Mouse (Mus musculus) stomach, embryonic 14.5 days (tissue): Measurements from ENCODE around the gene Serpina3f. TPM values are rescaled to one million over a fixed set of nuclear protein-coding genes. Genes with fewer than 3 reads are reported as not detected.

Experiments used
- ATAC-seq: fragments of 200-750 bp; cut with Nextera tagmentation; 2 replicates; pipeline ENCODE4 v1.8.0; 2017; ENCODE audit warnings: low read depth, moderate TSS enrichment; ENCODE audit not compliant: insufficient number of reproducible peaks, insufficient read depth, low FRiP score
- H3K27ac ChIP-seq: fragments of 300-500 bp; sonication (generic); 2 replicates; pipeline ENCODE4 v1.5.1; 2014; ENCODE audit warnings: mild to moderate bottlenecking, low read length, moderate library complexity, mixed read lengths
- H3K27me3 ChIP-seq: fragments of 300-500 bp; sonication (generic); 2 replicates; pipeline ENCODE4 v1.6.1; 2014; ENCODE audit warnings: low read length, control low read depth, mixed read lengths; ENCODE audit not compliant: control insufficient read depth, insufficient read depth
- H3K36me3 ChIP-seq: fragments of 300-500 bp; sonication (generic); 2 replicates; pipeline ENCODE4 v1.6.1; 2014; ENCODE audit warnings: mild to moderate bottlenecking, control low read depth, low read length, moderate library complexity, mixed read lengths; ENCODE audit not compliant: control insufficient read depth, insufficient read depth
- H3K4me1 ChIP-seq: fragments of 300-500 bp; sonication (generic); 2 replicates; pipeline ENCODE4 v1.6.1; 2014; ENCODE audit warnings: low read length, control low read depth, mixed read lengths; ENCODE audit not compliant: control insufficient read depth, insufficient read depth
- H3K4me2 ChIP-seq: fragments of 300-500 bp; sonication (generic); replicated peaks from 2 replicates; pipeline ENCODE4 v1.6.1; 2014; ENCODE audit warnings: low read depth, low read length, control low read depth
- H3K4me3 ChIP-seq: fragments of 300-500 bp; sonication (generic); 2 replicates; pipeline ENCODE4 v1.5.1; 2014; ENCODE audit warnings: low read depth, low read length, control low read depth
- H3K9ac ChIP-seq: fragments of 300-500 bp; sonication (generic); replicated peaks from 2 replicates; pipeline ENCODE4 v1.6.1; 2014; ENCODE audit warnings: low read depth, mild to moderate bottlenecking, control low read depth, low read length, moderate library complexity, mixed read lengths
- H3K9me3 ChIP-seq: fragments of 300-500 bp; sonication (generic); 2 replicates; pipeline ENCODE4 v1.6.1; 2016; ENCODE audit warnings: low read depth, low read length, control low read depth; ENCODE audit not compliant: control insufficient read depth
- WGBS: fragments of 180-500 bp; shearing (Covaris S2); extraction: QIAGEN DNeasy Blood & Tissue Kit; methylation state at CpG from one replicate; pipeline ENCODE4 v1.1.7; 2014; 5-methylcytosine and 5-hydroxymethylcytosine counted together
- polyA plus RNA-seq: library from polyadenylated mRNA; unstranded; fragments of >200 nt; fragmentation: Nextera tagmentation; extraction: Ambion mirVana; gene quantifications from 2 replicates; pipeline ENCODE4 v1.2.1, GENCODE M21; 2014

Serpina3f gene
- polyA plus RNA-seq = 0.23 TPM in 1 of 2 replicates, not detected in the other

DNA sequence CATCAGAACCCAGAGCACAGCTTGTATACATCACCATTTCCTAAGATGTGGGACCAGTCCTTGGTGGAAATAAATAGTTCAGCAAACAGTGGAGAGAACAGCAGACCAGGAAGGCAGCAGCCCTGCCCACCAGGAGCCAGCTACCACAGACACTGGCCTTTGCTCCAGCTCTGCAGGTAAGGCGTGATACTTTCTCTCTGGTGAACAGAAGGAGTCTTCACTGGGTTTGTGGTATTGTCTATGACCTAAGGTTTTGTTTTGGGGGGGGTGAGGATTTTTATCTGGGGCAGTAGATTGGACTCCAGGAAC lies at the start of gene Serpina3f:
Gene Serpina3f, plus strand, starts transcription at position 100 of the 309 bp plus-strand sequence.
- ATAC-seq = no peak
- WGBS = 68% methylated on average over 1 of the region's 1 CpGs

DNA sequence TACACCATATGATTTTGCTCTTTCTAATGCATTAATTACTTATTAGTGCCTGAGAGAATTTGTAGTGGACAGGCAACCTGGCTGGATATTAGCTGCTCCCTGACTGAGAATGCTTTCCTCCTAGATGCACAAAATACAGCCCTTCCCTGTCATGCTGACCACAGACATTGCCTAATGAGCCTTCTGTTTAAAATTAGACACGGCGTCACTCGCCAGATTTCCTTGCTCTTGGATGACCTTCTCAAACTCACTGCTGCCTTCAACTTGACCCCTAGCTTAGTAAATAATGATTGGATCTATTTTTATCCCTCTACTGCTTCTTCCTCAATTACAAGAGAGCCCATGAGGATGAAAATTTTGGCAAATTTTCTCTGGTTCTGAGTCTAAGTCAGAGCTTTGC lies 39.6 kb upstream of the Serpina3f start:
- 64% methylated on average over 3 of the region's 3 CpGs for WGBS

More for the DNA sequence above, at the start of gene Serpina3f:
- no peak within 1 kb of the TSS for H3K27ac ChIP-seq
- no peak within 1 kb of the TSS for H3K4me2 ChIP-seq
- H3K4me3 ChIP-seq = no peak within 1 kb of the TSS
- H3K9ac ChIP-seq = no peak within 1 kb of the TSS
- no peaks in the 10 kb centered on the region for H3K4me1 ChIP-seq
- no peaks in the 10 kb centered on the region for H3K9me3 ChIP-seq
- H3K27me3 ChIP-seq = no peaks in the 10 kb centered on the region
- H3K36me3 ChIP-seq = no peaks in the 10 kb centered on the region

DNA sequence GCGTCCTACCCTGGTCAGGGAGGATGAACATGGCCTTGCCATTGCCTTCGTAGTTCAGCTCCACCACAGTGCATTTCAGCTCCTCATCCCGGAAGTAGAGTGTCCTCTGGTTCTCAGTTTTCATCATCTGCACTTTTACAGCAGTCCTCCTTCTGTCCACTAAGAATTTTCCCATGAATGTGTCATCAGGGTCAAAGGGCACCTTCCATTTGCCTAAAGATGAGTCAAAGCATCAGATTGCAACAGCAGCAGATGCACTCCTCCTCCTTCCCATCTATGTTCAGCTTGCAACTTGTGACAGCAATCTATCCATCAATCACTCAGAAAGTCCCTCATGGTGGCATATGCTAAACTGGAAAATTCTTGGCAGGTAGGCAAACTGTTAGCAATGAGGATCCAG lies 38.7 kb upstream of the Serpina3f start:
- Histone ChIP-seq H3K27me3 (no peaks in the 10 kb centered on the region), H3K4me2 (no peak overlapping the region), H3K9me3 (no peaks in the 10 kb centered on the region), H3K9ac (no peak overlapping the region), H3K27ac (no peak overlapping the region), H3K4me3 (no peak overlapping the region), H3K36me3 (no peaks in the 10 kb centered on the region), H3K4me1 (no peaks in the 10 kb centered on the region)
- no peak for ATAC-seq
- 82% methylated on average over 3 of the region's 3 CpGs for WGBS

More for the DNA sequence above, 39.6 kb upstream of the Serpina3f start:
- Histone ChIP-seq H3K36me3 (no peaks in the 10 kb centered on the region), H3K9ac (no peak overlapping the region), H3K27ac (no peak overlapping the region), H3K4me2 (no peak overlapping the region), H3K4me3 (no peak overlapping the region), H3K4me1 (no peaks in the 10 kb centered on the region), H3K9me3 (no peaks in the 10 kb centered on the region), H3K27me3 (no peaks in the 10 kb centered on the region)
- no peak for ATAC-seq

DNA sequence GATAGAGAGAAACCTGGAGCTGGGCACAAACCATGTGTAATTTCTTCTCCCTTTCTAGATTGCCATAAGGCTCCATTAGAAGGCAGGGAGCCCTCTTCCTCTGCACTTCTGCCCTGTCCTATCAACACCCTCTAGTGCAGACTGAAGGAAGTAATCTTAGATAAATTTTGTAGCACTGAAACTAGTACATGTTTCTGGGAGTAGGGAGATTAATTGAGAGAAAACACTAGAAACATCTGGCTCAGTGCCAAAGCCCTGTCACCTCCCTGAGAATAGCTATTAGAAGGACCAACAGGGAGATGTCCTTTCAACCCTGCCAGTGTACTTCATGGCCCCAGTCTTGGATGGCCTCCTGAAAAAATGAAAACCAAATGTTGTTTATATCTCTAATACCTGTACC lies 35.8 kb upstream of the Serpina3f start:
- H3K27ac ChIP-seq = no peak overlapping the region
- H3K9ac ChIP-seq = no peak overlapping the region
- no peaks in the 10 kb centered on the region for H3K27me3 ChIP-seq
- H3K36me3 ChIP-seq = no peaks in the 10 kb centered on the region
- H3K9me3 ChIP-seq = no peaks in the 10 kb centered on the region
- no peak overlapping the region for H3K4me3 ChIP-seq
- no peak for ATAC-seq
- H3K4me2 ChIP-seq = no peak overlapping the region
- H3K4me1 ChIP-seq = no peaks in the 10 kb centered on the region

DNA sequence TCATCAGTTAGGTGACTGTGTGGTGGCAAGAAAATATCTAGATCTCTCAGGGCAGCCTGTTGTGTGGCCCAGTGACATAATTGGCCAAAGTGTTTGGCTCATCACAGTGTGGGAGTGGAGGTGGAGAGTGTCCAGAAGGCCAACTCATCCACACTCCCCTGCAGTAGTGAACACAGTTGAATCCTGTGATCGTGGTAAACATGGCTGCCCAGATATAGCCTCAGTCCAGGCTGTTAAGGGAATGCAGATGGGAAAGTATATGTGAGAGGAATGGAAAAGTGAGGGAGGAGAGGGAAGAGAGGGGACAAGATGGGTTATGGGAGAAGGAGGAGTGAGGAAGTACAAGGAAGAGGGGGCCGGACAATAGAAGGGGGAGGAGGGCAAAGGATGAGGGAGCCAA lies 35.4 kb upstream of the Serpina3f start:
- H3K9ac ChIP-seq = no peak overlapping the region
- no peaks in the 10 kb centered on the region for H3K9me3 ChIP-seq
- H3K27me3 ChIP-seq = no peaks in the 10 kb centered on the region
- H3K4me3 ChIP-seq = no peak overlapping the region
- H3K4me2 ChIP-seq = no peak overlapping the region
- H3K36me3 ChIP-seq = no peaks in the 10 kb centered on the region
- H3K27ac ChIP-seq = no peak overlapping the region
- no peak for ATAC-seq
- no peaks in the 10 kb centered on the region for H3K4me1 ChIP-seq
- 85% methylated on average over 2 of the region's 2 CpGs for WGBS

DNA sequence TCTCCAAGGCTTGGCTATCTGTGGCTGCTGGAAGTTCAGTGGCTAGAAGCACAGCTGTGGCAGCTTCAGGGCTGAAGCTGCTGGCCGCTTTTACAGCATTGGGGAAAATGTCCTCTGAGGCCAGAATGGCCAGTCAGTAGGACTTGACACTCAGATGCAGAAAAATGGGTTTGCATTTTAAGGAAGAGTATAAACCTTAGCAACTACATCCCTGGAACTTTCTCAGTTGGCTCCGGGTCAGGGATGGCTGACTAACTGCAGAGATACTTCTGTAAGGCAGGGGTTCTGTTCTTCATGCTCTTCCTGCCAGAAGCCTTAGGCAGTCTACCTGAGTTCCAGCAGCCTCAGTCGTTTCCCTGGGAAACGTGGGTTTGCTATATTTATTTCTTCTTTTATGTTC lies 29.3 kb upstream of the Serpina3f start:
- no peak overlapping the region for H3K9ac ChIP-seq
- H3K27me3 ChIP-seq = no peaks in the 10 kb centered on the region
- H3K27ac ChIP-seq = no peak overlapping the region
- no peaks in the 10 kb centered on the region for H3K9me3 ChIP-seq
- WGBS = 73% methylated on average over 4 of the region's 4 CpGs
- no peak overlapping the region for H3K4me2 ChIP-seq
- H3K4me1 ChIP-seq = no peaks in the 10 kb centered on the region
- H3K36me3 ChIP-seq = no peaks in the 10 kb centered on the region
- ATAC-seq = no peak
- H3K4me3 ChIP-seq = no peak overlapping the region

DNA sequence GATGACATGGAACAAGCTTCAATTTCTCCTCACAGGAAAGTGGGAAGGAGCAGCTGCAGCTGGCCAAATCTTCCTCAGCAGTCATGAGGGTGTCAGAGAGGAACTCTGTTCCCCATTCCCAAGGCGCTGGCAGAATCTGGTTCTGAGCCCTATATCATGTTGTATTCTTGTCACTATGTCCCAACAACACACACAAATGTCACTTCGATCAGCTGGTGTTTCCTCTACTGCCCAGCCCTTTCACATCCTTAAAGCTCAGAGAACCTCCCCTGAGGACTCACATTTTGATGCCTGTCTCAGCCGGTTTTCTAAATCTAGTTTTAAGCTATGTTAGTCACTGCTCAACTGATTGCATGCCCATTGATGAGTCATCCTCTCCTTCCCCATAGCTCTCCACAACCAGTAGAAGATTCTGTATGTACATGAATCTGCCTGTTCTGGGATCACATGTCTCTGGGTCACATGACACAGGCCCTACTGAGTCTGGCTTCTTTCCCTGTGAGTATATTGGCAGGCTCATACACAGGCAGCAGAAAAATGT lies 28.2 kb upstream of the Serpina3f start:
- H3K9ac ChIP-seq = no peak overlapping the region
- no peak for ATAC-seq
- H3K36me3 ChIP-seq = no peaks in the 10 kb centered on the region
- H3K9me3 ChIP-seq = no peaks in the 10 kb centered on the region
- no peak overlapping the region for H3K4me2 ChIP-seq
- H3K4me3 ChIP-seq = no peak overlapping the region
- 82% methylated on average over 3 of the region's 3 CpGs for WGBS
- no peaks in the 10 kb centered on the region for H3K4me1 ChIP-seq
- H3K27me3 ChIP-seq = no peaks in the 10 kb centered on the region
- H3K27ac ChIP-seq = no peak overlapping the region

DNA sequence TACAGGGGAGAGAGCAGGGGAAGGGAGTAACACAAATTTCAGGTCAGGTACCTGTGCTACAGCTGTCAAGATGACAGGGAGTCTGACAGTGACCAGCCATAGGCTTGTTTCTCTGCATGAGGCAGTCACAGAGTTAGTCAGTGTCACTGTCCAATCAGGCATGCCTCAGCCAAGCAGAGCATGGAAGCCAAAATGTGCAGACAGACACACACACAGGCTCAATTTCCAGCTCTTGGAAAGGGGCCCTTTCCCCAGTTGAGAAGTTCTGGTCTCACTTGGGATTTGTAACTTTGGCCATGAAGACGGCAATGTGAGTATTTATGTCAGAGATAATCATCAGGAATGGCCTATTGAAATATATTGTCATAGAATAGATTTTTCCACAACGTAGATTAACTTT lies 25.1 kb upstream of the Serpina3f start:
- no peaks in the 10 kb centered on the region for H3K9me3 ChIP-seq
- H3K4me1 ChIP-seq = no peaks in the 10 kb centered on the region
- H3K9ac ChIP-seq = no peak overlapping the region
- H3K36me3 ChIP-seq = no peaks in the 10 kb centered on the region
- 68% methylated on average over 2 of the region's 2 CpGs for WGBS
- no peak overlapping the region for H3K4me3 ChIP-seq
- H3K4me2 ChIP-seq = no peak overlapping the region
- H3K27me3 ChIP-seq = no peaks in the 10 kb centered on the region
- no peak overlapping the region for H3K27ac ChIP-seq
- ATAC-seq = no peak

DNA sequence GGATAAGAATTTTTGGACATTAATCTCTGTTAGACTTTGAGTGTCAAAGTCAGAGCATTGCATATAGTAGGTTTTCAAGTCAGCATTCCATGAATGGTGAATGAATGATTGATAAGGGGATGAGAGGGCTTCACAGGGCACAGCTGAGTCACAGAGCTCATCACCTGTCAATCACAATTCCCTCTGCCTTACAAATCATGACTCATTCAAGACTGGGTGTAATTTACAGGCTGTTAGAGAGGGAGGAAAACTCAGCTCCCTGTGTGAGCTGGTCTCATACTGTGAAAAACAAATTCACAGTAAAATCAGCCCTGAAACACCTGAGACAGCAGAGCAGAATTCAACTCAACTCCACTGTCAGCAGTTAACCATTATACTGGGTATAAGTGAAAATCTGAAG lies 23.5 kb upstream of the Serpina3f start:
- H3K27me3 ChIP-seq = no peaks in the 10 kb centered on the region

More for the DNA sequence above, 23.5 kb upstream of the Serpina3f start:
- Histone ChIP-seq H3K4me2 (no peak overlapping the region), H3K4me1 (no peaks in the 10 kb centered on the region), H3K9ac (no peak overlapping the region), H3K27ac (no peak overlapping the region), H3K4me3 (no peak overlapping the region), H3K9me3 (no peaks in the 10 kb centered on the region), H3K36me3 (no peaks in the 10 kb centered on the region)
- no peak for ATAC-seq
